Mouse (Mus musculus): ENCODE data around the gene Bmf. TPM values are rescaled to one million over a fixed set of nuclear protein-coding genes. Genes with fewer than 3 reads are reported as not detected.

Gene Bmf
- polyA plus RNA-seq, 1 experiment from 2014 or later, result 1.5 TPM

- 43% methylated on average over 8 of the region's 8 CpGs for WGBS
- H3K4me1 ChIP-seq (replicated peaks; ENCODE audit: control insufficient read depth, insufficient read depth, low read length), result peaks cover 8% of the 10 kb centered on the region
- H3K9me3 ChIP-seq (ENCODE audit: control insufficient read depth, low read length), result no peaks in the 10 kb centered on the region
- 0 out of 2 replicates have a peak overlapping the region, but pooled peaks have one; percentile 14 for H3K4me2 ChIP-seq (ENCODE audit: low read length)
- H3K27me3 ChIP-seq (replicated peaks; ENCODE audit: control insufficient read depth, insufficient read depth, low read length), result no peaks in the 10 kb centered on the region
- H3K4me3 ChIP-seq (replicated peaks; ENCODE audit: low read length), result no peak overlapping the region
- H3K36me3 ChIP-seq (ENCODE audit: control insufficient read depth, insufficient read depth), result no peaks in the 10 kb centered on the region
- no peak for ATAC-seq
- 0 out of 2 replicates have a peak overlapping the region, but pooled peaks have one; percentile 18 for H3K9ac ChIP-seq (replicated peaks; ENCODE audit: low read depth, low read length)
- H3K27ac ChIP-seq (ENCODE audit: low read length), result peak overlapping the region; percentile 48; the same call in 1 of the 2 replicates
Measured at GRCm38 (mm10) chr2:118509688-118510446, 39.6 kb downstream of the Bmf start.

GRCm38 (mm10) chr2:118507126-118507525 is 42.4 kb downstream of the Bmf start:
- H3K27me3 ChIP-seq (replicated peaks; ENCODE audit: control insufficient read depth, insufficient read depth, low read length), result no peaks in the 10 kb centered on the region
- no peak overlapping the region for H3K9ac ChIP-seq (replicated peaks; ENCODE audit: low read depth, low read length)
- no peak overlapping the region for H3K4me2 ChIP-seq (ENCODE audit: low read length)
- H3K27ac ChIP-seq (ENCODE audit: low read length), result no peak overlapping the region
- peaks cover 8% of the 10 kb centered on the region for H3K4me1 ChIP-seq (replicated peaks; ENCODE audit: control insufficient read depth, insufficient read depth, low read length)
- 75% methylated on average over 7 of the region's 7 CpGs for WGBS
- H3K4me3 ChIP-seq (replicated peaks; ENCODE audit: low read length), result no peak overlapping the region
- ATAC-seq, result no peak
- H3K36me3 ChIP-seq (ENCODE audit: control insufficient read depth, insufficient read depth), result no peaks in the 10 kb centered on the region
- H3K9me3 ChIP-seq (ENCODE audit: control insufficient read depth, low read length), result no peaks in the 10 kb centered on the region

- Histone ChIP-seq H3K36me3 (ENCODE audit: control insufficient read depth, insufficient read depth) (no peaks in the 10 kb centered on the region), H3K9me3 (ENCODE audit: control insufficient read depth, low read length) (no peaks in the 10 kb centered on the region), H3K27me3 (replicated peaks; ENCODE audit: control insufficient read depth, insufficient read depth, low read length) (no peaks in the 10 kb centered on the region), H3K9ac (replicated peaks; ENCODE audit: low read depth, low read length) (no peak overlapping the region), H3K4me3 (replicated peaks; ENCODE audit: low read length) (no peak overlapping the region), H3K4me1 (replicated peaks; ENCODE audit: control insufficient read depth, insufficient read depth, low read length) (no peaks in the 10 kb centered on the region), H3K4me2 (ENCODE audit: low read length) (no peak overlapping the region), H3K27ac (ENCODE audit: low read length) (no peak overlapping the region)
- no peak for ATAC-seq
- WGBS, result 89% methylated on average over 2 of the region's 2 CpGs
Measured at GRCm38 (mm10) chr2:118500191-118500590, 49.3 kb downstream of the Bmf start.

- Histone ChIP-seq H3K27me3 (replicated peaks; ENCODE audit: control insufficient read depth, insufficient read depth, low read length) (no peaks in the 10 kb centered on the region), H3K36me3 (ENCODE audit: control insufficient read depth, insufficient read depth) (no peaks in the 10 kb centered on the region), H3K9ac (replicated peaks; ENCODE audit: low read depth, low read length) (no peak overlapping the region), H3K4me3 (replicated peaks; ENCODE audit: low read length) (no peak overlapping the region), H3K9me3 (ENCODE audit: control insufficient read depth, low read length) (no peaks in the 10 kb centered on the region), H3K27ac (ENCODE audit: low read length) (no peak overlapping the region), H3K4me1 (replicated peaks; ENCODE audit: control insufficient read depth, insufficient read depth, low read length) (no peaks in the 10 kb centered on the region), H3K4me2 (ENCODE audit: low read length) (no peak overlapping the region)
- WGBS, result 33% methylated on average over 20 of the region's 20 CpGs
- no peak for ATAC-seq
Measured at GRCm38 (mm10) chr2:118499135-118499961, 50.1 kb downstream of the Bmf start.

GRCm38 (mm10) chr2:118498476-118498875 is 51.0 kb downstream of the Bmf start:
- Histone ChIP-seq H3K4me3 (replicated peaks; ENCODE audit: low read length) (no peak overlapping the region), H3K27me3 (replicated peaks; ENCODE audit: control insufficient read depth, insufficient read depth, low read length) (no peaks in the 10 kb centered on the region), H3K9me3 (ENCODE audit: control insufficient read depth, low read length) (no peaks in the 10 kb centered on the region), H3K4me2 (ENCODE audit: low read length) (no peak overlapping the region), H3K27ac (ENCODE audit: low read length) (no peak overlapping the region), H3K36me3 (ENCODE audit: control insufficient read depth, insufficient read depth) (no peaks in the 10 kb centered on the region), H3K9ac (replicated peaks; ENCODE audit: low read depth, low read length) (no peak overlapping the region), H3K4me1 (replicated peaks; ENCODE audit: control insufficient read depth, insufficient read depth, low read length) (no peaks in the 10 kb centered on the region)
- ATAC-seq, result no peak
- 76% methylated on average over 6 of the region's 6 CpGs for WGBS

GRCm38 (mm10) chr2:118497890-118498289 is 51.6 kb downstream of the Bmf start:
- Histone ChIP-seq H3K27ac (ENCODE audit: low read length) (no peak overlapping the region), H3K27me3 (replicated peaks; ENCODE audit: control insufficient read depth, insufficient read depth, low read length) (no peaks in the 10 kb centered on the region), H3K9ac (replicated peaks; ENCODE audit: low read depth, low read length) (no peak overlapping the region), H3K4me3 (replicated peaks; ENCODE audit: low read length) (no peak overlapping the region), H3K4me2 (ENCODE audit: low read length) (no peak overlapping the region), H3K9me3 (ENCODE audit: control insufficient read depth, low read length) (no peaks in the 10 kb centered on the region), H3K4me1 (replicated peaks; ENCODE audit: control insufficient read depth, insufficient read depth, low read length) (no peaks in the 10 kb centered on the region), H3K36me3 (ENCODE audit: control insufficient read depth, insufficient read depth) (no peaks in the 10 kb centered on the region)
- ATAC-seq, result no peak
- 79% methylated on average over 5 of the region's 5 CpGs for WGBS

- H3K4me1 ChIP-seq (replicated peaks; ENCODE audit: control insufficient read depth, insufficient read depth, low read length), result 0 out of 2 replicates have a peak, but pooled peaks cover 2% of the 10 kb centered on the region
- WGBS, result 79% methylated on average over 9 of the region's 9 CpGs
- no peaks in the 10 kb centered on the region for H3K9me3 ChIP-seq (ENCODE audit: control insufficient read depth, low read length)
- H3K27me3 ChIP-seq (replicated peaks; ENCODE audit: control insufficient read depth, insufficient read depth, low read length), result no peaks in the 10 kb centered on the region
- H3K4me3 ChIP-seq (replicated peaks; ENCODE audit: low read length), result no peak overlapping the region
- H3K9ac ChIP-seq (replicated peaks; ENCODE audit: low read depth, low read length), result no peak overlapping the region
- no peaks in the 10 kb centered on the region for H3K36me3 ChIP-seq (ENCODE audit: control insufficient read depth, insufficient read depth)
- H3K27ac ChIP-seq (ENCODE audit: low read length), result no peak overlapping the region
- no peak for ATAC-seq
- no peak overlapping the region for H3K4me2 ChIP-seq (ENCODE audit: low read length)
Measured at GRCm38 (mm10) chr2:118495024-118495423, 54.5 kb downstream of the Bmf start.

- WGBS, result 82% methylated on average over 4 of the region's 4 CpGs
- no peaks in the 10 kb centered on the region for H3K36me3 ChIP-seq (ENCODE audit: control insufficient read depth, insufficient read depth)
- H3K9me3 ChIP-seq (ENCODE audit: control insufficient read depth, low read length), result no peaks in the 10 kb centered on the region
- no peak overlapping the region for H3K9ac ChIP-seq (replicated peaks; ENCODE audit: low read depth, low read length)
- H3K4me2 ChIP-seq (ENCODE audit: low read length), result no peak overlapping the region
- no peaks in the 10 kb centered on the region for H3K27me3 ChIP-seq (replicated peaks; ENCODE audit: control insufficient read depth, insufficient read depth, low read length)
- H3K27ac ChIP-seq (ENCODE audit: low read length), result no peak overlapping the region
- H3K4me3 ChIP-seq (replicated peaks; ENCODE audit: low read length), result no peak overlapping the region
- H3K4me1 ChIP-seq (replicated peaks; ENCODE audit: control insufficient read depth, insufficient read depth, low read length), result peaks cover 4% of the 10 kb centered on the region; the same call in 1 of the 2 replicates
- no peak for ATAC-seq
Measured at GRCm38 (mm10) chr2:118491741-118492395, 57.6 kb downstream of the Bmf start.

- Histone ChIP-seq H3K27me3 (replicated peaks; ENCODE audit: control insufficient read depth, insufficient read depth, low read length) (no peaks in the 10 kb centered on the region), H3K9ac (replicated peaks; ENCODE audit: low read depth, low read length) (no peak overlapping the region), H3K4me2 (ENCODE audit: low read length) (no peak overlapping the region), H3K36me3 (ENCODE audit: control insufficient read depth, insufficient read depth) (no peaks in the 10 kb centered on the region), H3K27ac (ENCODE audit: low read length) (no peak overlapping the region), H3K9me3 (ENCODE audit: control insufficient read depth, low read length) (no peaks in the 10 kb centered on the region), H3K4me1 (replicated peaks; ENCODE audit: control insufficient read depth, insufficient read depth, low read length) (peaks cover 4% of the 10 kb centered on the region; the same call in 1 of the 2 replicates), H3K4me3 (replicated peaks; ENCODE audit: low read length) (no peak overlapping the region)
- WGBS, result 60% methylated on average over 5 of the region's 5 CpGs
- ATAC-seq, result no peak
Measured at GRCm38 (mm10) chr2:118491281-118491731, 58.2 kb downstream of the Bmf start.

Data from forebrain, embryonic 16.5 days (tissue).